Mouse (Mus musculus): ENCODE measurements at regions not wholly inside any gene's neighbourhood (a gene's known extent, or its start where the extent isn't known, plus 50 kb on each side); places are given as distances from the start of the nearest gene placed in this dataset.

GRCm38 (mm10) chr1:23214462-23215158, 112.6 kb upstream of the 4933415F23Rik start:
- TF ChIP-seq CTCF (IDR thresholded peaks at IDR 0.05; ENCODE audit: extremely low read depth, insufficient read depth, insufficient read length, insufficient replicate concordance) (no peak), POLR2A (IDR thresholded peaks at IDR 0.05; ENCODE audit: low read depth, low read length) (no peak)

Measured in spleen, adult 2 months (tissue).